Mouse (Mus musculus) liver, embryonic 13.5 days (tissue): ENCODE data around the gene Tbx2. TPM values are rescaled to one million over a fixed set of nuclear protein-coding genes. Genes with fewer than 3 reads are reported as not detected.

Experiments
- ATAC-seq: fragments of 200-750 bp; cut with Nextera tagmentation; 2 replicates; pipeline ENCODE4 v1.8.0; 2017; ENCODE audit warnings: low read depth, mild to moderate bottlenecking, moderate number of reproducible peaks, moderate library complexity
- DNase-seq: peaks from one replicate; pipeline ENCODE4 v3.0.0; 2022
- H3K27ac ChIP-seq: fragments of 300-500 bp; sonication (generic); 2 replicates; pipeline ENCODE4 v1.5.1; 2015; ENCODE audit warnings: moderate library complexity, mild to moderate bottlenecking, inconsistent platforms
- H3K27me3 ChIP-seq: fragments of 300-500 bp; sonication (generic); 2 replicates; pipeline ENCODE4 v1.6.1; 2015; ENCODE audit warnings: mild to moderate bottlenecking, inconsistent platforms
- H3K36me3 ChIP-seq: fragments of 300-500 bp; sonication (generic); 2 replicates; pipeline ENCODE4 v1.6.1; 2015; ENCODE audit warnings: mild to moderate bottlenecking, inconsistent platforms
- H3K4me1 ChIP-seq: fragments of 300-500 bp; sonication (generic); replicated peaks from 2 replicates; pipeline ENCODE4 v1.6.1; 2015; ENCODE audit warnings: inconsistent platforms
- H3K4me2 ChIP-seq: fragments of 300-500 bp; sonication (generic); 2 replicates; pipeline ENCODE4 v1.6.1; 2015; ENCODE audit warnings: inconsistent platforms, mild to moderate bottlenecking, moderate library complexity
- H3K4me3 ChIP-seq: fragments of 300-500 bp; sonication (generic); replicated peaks from 2 replicates; pipeline ENCODE4 v1.5.1; 2015; ENCODE audit warnings: mild to moderate bottlenecking, inconsistent platforms
- H3K9ac ChIP-seq: fragments of 300-500 bp; sonication (generic); 2 replicates; pipeline ENCODE4 v1.6.1; 2015; ENCODE audit warnings: mild to moderate bottlenecking, inconsistent platforms
- H3K9me3 ChIP-seq: fragments of 300-500 bp; sonication (generic); replicated peaks from 2 replicates; pipeline ENCODE4 v1.6.1; 2016; ENCODE audit warnings: inconsistent platforms
- WGBS: fragments of 180-500 bp; shearing (Covaris S2); methylation state at CpG from one replicate; pipeline ENCODE4 v1.1.7; 2015; ENCODE audit not compliant: insufficient replicate concordance; 5-methylcytosine and 5-hydroxymethylcytosine counted together
- polyA plus RNA-seq: library from polyadenylated mRNA; unstranded; fragments of >200 nt; fragmentation: Nextera tagmentation; extraction: Ambion mirVana; gene quantifications from 2 replicates; pipeline ENCODE4 v1.2.1, GENCODE M21; 2015

The Tbx2 gene
- polyA plus RNA-seq, 1 experiment from 2014 or later, result 0.25 TPM

GRCm38 (mm10) chr11:85890563-85890845 lies 58.2 kb downstream of the Tbx2 start:
- ATAC-seq (no peak), DNase-seq (no peak)
- H3K9ac ChIP-seq, result no peak overlapping the region
- 3% methylated on average over 13 of the region's 13 CpGs for WGBS
- no peak overlapping the region for H3K4me3 ChIP-seq
- H3K4me2 ChIP-seq, result no peak overlapping the region
- peaks cover 99% of the 10 kb centered on the region for H3K27me3 ChIP-seq
- H3K27ac ChIP-seq, result no peak overlapping the region
- H3K36me3 ChIP-seq, result no peaks in the 10 kb centered on the region
- no peaks in the 10 kb centered on the region for H3K9me3 ChIP-seq
- peaks cover 16% of the 10 kb centered on the region for H3K4me1 ChIP-seq

DNA sequence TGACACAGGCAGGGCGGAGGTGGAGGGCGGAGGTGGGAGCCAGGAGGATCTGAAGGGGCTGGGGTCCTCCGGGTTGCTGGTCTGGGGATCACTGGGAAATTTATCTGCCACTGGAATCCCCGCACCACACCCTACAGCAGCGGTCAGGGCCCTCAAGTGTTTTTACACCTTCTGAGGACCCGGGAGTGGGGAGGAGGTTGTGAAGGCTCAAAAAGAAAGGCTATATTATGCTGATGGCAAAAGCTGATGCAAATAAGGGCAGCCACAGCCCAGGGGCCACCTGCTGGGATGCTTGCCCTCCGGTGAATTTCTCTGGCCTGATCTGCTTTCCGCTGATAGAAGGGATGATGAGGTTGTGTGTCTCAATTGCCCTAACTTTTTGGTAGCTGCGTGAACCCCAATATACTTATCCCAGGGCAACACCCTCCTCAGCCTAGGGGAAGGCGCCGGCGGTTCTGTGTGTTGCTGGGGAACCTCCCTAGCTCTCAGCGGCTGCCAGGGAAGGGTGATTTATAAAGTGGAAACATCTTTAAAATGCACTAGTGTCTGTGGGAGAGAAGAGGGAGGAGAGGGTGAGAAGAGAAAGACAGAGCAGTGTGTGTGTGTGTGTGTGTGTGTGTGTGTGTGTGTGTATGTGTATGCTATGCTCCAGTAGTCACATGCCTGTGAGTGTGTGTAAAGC lies 58.8 kb downstream of the Tbx2 start:
- WGBS, result 3% methylated on average over 13 of the region's 13 CpGs
- DNase-seq (no peak), ATAC-seq (no peak)
- Histone ChIP-seq H3K9ac (no peak overlapping the region), H3K36me3 (no peaks in the 10 kb centered on the region), H3K27ac (no peak overlapping the region), H3K27me3 (peaks cover 99% of the 10 kb centered on the region), H3K4me3 (no peak overlapping the region), H3K4me1 (peaks cover 16% of the 10 kb centered on the region), H3K9me3 (no peaks in the 10 kb centered on the region), H3K4me2 (no peak overlapping the region)

Other genes starting within 250 kb of the Tbx2 start
- not detected in 2 replicates for gene Gm11444, start 17.8 kb downstream of the Tbx2 start, polyA plus RNA-seq
- gene Tbx4, start 53.9 kb downstream of the Tbx2 start, polyA plus RNA-seq, result 0.05 and 0.06 TPM in 2 replicates